Mouse (Mus musculus) lung, postnatal 0 days (tissue): ENCODE results near the gene Oas1f.

ENCODE experiments used
- CTCF ChIP-seq: IDR thresholded peaks from 2 replicates; pipeline ENCODE4 v1.5.1; 2016; ENCODE audit warnings: antibody characterized with exemption, mild to moderate bottlenecking
- EP300 ChIP-seq: IDR thresholded peaks from 2 replicates; pipeline ENCODE4 v1.6.1; 2016; ENCODE audit warnings: antibody characterized with exemption, mild to moderate bottlenecking, control low read depth

- TF ChIP-seq EP300 (no peak), CTCF (no peak)
Measured at GRCm38 (mm10) chr5:120831031-120831430, 16.1 kb upstream of the Oas1f start.
